Mouse (Mus musculus): ENCODE data around the gene Vat1l. TPM values are rescaled to one million over a fixed set of nuclear protein-coding genes. Genes with fewer than 3 reads are reported as not detected.

Gene Vat1l
- polyA plus RNA-seq, 1 experiment from 2014 or later: 47.7 TPM

- no peaks in the 10 kb centered on the region for H3K27me3 ChIP-seq (replicated peaks)
- 68% methylated on average over 5 of the region's 5 CpGs for WGBS
- no peak overlapping the region for H3K4me2 ChIP-seq
- H3K4me3 ChIP-seq: no peak overlapping the region
- no peak overlapping the region for H3K27ac ChIP-seq
- H3K36me3 ChIP-seq (replicated peaks): no peaks in the 10 kb centered on the region
- H3K4me1 ChIP-seq: 0 out of 2 replicates have a peak, but pooled peaks cover 3% of the 10 kb centered on the region
- no peak for ATAC-seq (replicated peaks)
- no peak overlapping the region for H3K9ac ChIP-seq
- H3K9me3 ChIP-seq: no peaks in the 10 kb centered on the region
These were observed 100.9 kb downstream of the Vat1l start for GRCm38 (mm10) chr8:114306296-114306695.

GRCm38 (mm10) chr8:114314669-114315325 lies 109.4 kb downstream of the Vat1l start:
- ATAC-seq (replicated peaks): no peak
- H3K9ac ChIP-seq: no peak overlapping the region
- 40% methylated on average over 5 of the region's 5 CpGs for WGBS
- 0 out of 2 replicates have a peak overlapping the region, but pooled peaks have one; percentile 6 for H3K27ac ChIP-seq
- H3K4me3 ChIP-seq: no peak overlapping the region
- H3K4me2 ChIP-seq: no peak overlapping the region
- no peaks in the 10 kb centered on the region for H3K27me3 ChIP-seq (replicated peaks)
- H3K36me3 ChIP-seq (replicated peaks): no peaks in the 10 kb centered on the region
- H3K9me3 ChIP-seq: no peaks in the 10 kb centered on the region
- 0 out of 2 replicates have a peak, but pooled peaks cover 5% of the 10 kb centered on the region for H3K4me1 ChIP-seq

- H3K9ac ChIP-seq: no peak overlapping the region
- WGBS: 52% methylated on average over 4 of the region's 4 CpGs
- H3K4me2 ChIP-seq: no peak overlapping the region
- H3K4me1 ChIP-seq: 0 out of 2 replicates have a peak, but pooled peaks cover 5% of the 10 kb centered on the region
- H3K4me3 ChIP-seq: no peak overlapping the region
- H3K9me3 ChIP-seq: no peaks in the 10 kb centered on the region
- H3K27me3 ChIP-seq (replicated peaks): no peaks in the 10 kb centered on the region
- no peak overlapping the region for H3K27ac ChIP-seq
- no peaks in the 10 kb centered on the region for H3K36me3 ChIP-seq (replicated peaks)
- no peak for ATAC-seq (replicated peaks)
These were observed 112.7 kb downstream of the Vat1l start for GRCm38 (mm10) chr8:114318161-114318560.

- WGBS: 77% methylated on average over 2 of the region's 2 CpGs
- Histone ChIP-seq H3K4me2 (no peak overlapping the region), H3K4me1 (no peaks in the 10 kb centered on the region), H3K36me3 (replicated peaks) (no peaks in the 10 kb centered on the region), H3K9ac (no peak overlapping the region), H3K4me3 (no peak overlapping the region), H3K27me3 (replicated peaks) (no peaks in the 10 kb centered on the region), H3K9me3 (no peaks in the 10 kb centered on the region), H3K27ac (no peak overlapping the region)
- no peak for ATAC-seq (replicated peaks)
These were observed 116.7 kb downstream of the Vat1l start for GRCm38 (mm10) chr8:114322096-114322495.

GRCm38 (mm10) chr8:114331928-114332327 lies 126.5 kb downstream of the Vat1l start:
- Histone ChIP-seq H3K9me3 (no peaks in the 10 kb centered on the region), H3K9ac (no peak overlapping the region), H3K27ac (peak overlapping the region; percentile 67), H3K36me3 (replicated peaks) (no peaks in the 10 kb centered on the region), H3K4me1 (peaks cover 24% of the 10 kb centered on the region), H3K4me2 (no peak overlapping the region), H3K4me3 (no peak overlapping the region), H3K27me3 (replicated peaks) (no peaks in the 10 kb centered on the region)
- WGBS: 13% methylated on average over 5 of the region's 5 CpGs
- peak; percentile 60 for ATAC-seq (replicated peaks)

- Histone ChIP-seq H3K9ac (no peak overlapping the region), H3K4me3 (no peak overlapping the region), H3K9me3 (no peaks in the 10 kb centered on the region), H3K4me2 (no peak overlapping the region), H3K36me3 (replicated peaks) (no peaks in the 10 kb centered on the region), H3K4me1 (peaks cover 24% of the 10 kb centered on the region), H3K27ac (peak overlapping the region; percentile 67), H3K27me3 (replicated peaks) (no peaks in the 10 kb centered on the region)
- no peak for ATAC-seq (replicated peaks)
- WGBS: 24% methylated on average over 4 of the region's 4 CpGs
These were observed 127.5 kb downstream of the Vat1l start for GRCm38 (mm10) chr8:114332949-114333348.

GRCm38 (mm10) chr8:114335721-114336120 lies 130.3 kb downstream of the Vat1l start:
- 43% methylated on average over 8 of the region's 8 CpGs for WGBS
- no peak overlapping the region for H3K27ac ChIP-seq

GRCm38 (mm10) chr8:114342276-114342675 lies 136.9 kb downstream of the Vat1l start:
- Histone ChIP-seq H3K4me3 (no peak overlapping the region), H3K36me3 (replicated peaks) (no peaks in the 10 kb centered on the region), H3K27me3 (replicated peaks) (no peaks in the 10 kb centered on the region), H3K4me2 (no peak overlapping the region), H3K9ac (no peak overlapping the region), H3K9me3 (no peaks in the 10 kb centered on the region), H3K27ac (no peak overlapping the region), H3K4me1 (no peaks in the 10 kb centered on the region)
- WGBS: 64% methylated on average over 5 of the region's 5 CpGs
- no peak for ATAC-seq (replicated peaks)

More at GRCm38 (mm10) chr8:114335721-114336120, 130.3 kb downstream of the Vat1l start:
- H3K9ac ChIP-seq: no peak overlapping the region
- H3K4me2 ChIP-seq: no peak overlapping the region
- peaks cover 24% of the 10 kb centered on the region for H3K4me1 ChIP-seq
- ATAC-seq (replicated peaks): no peak
- no peaks in the 10 kb centered on the region for H3K27me3 ChIP-seq (replicated peaks)
- H3K36me3 ChIP-seq (replicated peaks): no peaks in the 10 kb centered on the region
- H3K9me3 ChIP-seq: no peaks in the 10 kb centered on the region
- H3K4me3 ChIP-seq: no peak overlapping the region

GRCm38 (mm10) chr8:114344789-114345188 lies 139.4 kb downstream of the Vat1l start:
- Histone ChIP-seq H3K4me1 (no peaks in the 10 kb centered on the region), H3K9ac (no peak overlapping the region), H3K4me3 (no peak overlapping the region), H3K27ac (no peak overlapping the region), H3K4me2 (no peak overlapping the region), H3K36me3 (replicated peaks) (no peaks in the 10 kb centered on the region), H3K9me3 (no peaks in the 10 kb centered on the region), H3K27me3 (replicated peaks) (no peaks in the 10 kb centered on the region)
- no peak for ATAC-seq (replicated peaks)
- WGBS: 68% methylated on average over 5 of the region's 5 CpGs

GRCm38 (mm10) chr8:114346045-114346444 lies 140.6 kb downstream of the Vat1l start:
- WGBS: 67% methylated on average over 2 of the region's 2 CpGs
- ATAC-seq (replicated peaks): no peak
- Histone ChIP-seq H3K4me2 (no peak overlapping the region), H3K4me1 (no peaks in the 10 kb centered on the region), H3K9me3 (no peaks in the 10 kb centered on the region), H3K27me3 (replicated peaks) (no peaks in the 10 kb centered on the region), H3K27ac (no peak overlapping the region), H3K4me3 (no peak overlapping the region), H3K36me3 (replicated peaks) (no peaks in the 10 kb centered on the region), H3K9ac (no peak overlapping the region)

GRCm38 (mm10) chr8:114351643-114352427 lies 146.4 kb downstream of the Vat1l start:
- H3K4me3 ChIP-seq: no peak overlapping the region
- H3K4me2 ChIP-seq: no peak overlapping the region
- no peaks in the 10 kb centered on the region for H3K9me3 ChIP-seq
- no peak overlapping the region for H3K9ac ChIP-seq
- H3K36me3 ChIP-seq (replicated peaks): no peaks in the 10 kb centered on the region
- 65% methylated on average over 14 of the region's 14 CpGs for WGBS
- no peaks in the 10 kb centered on the region for H3K27me3 ChIP-seq (replicated peaks)
- no peak overlapping the region for H3K27ac ChIP-seq
- H3K4me1 ChIP-seq: no peaks in the 10 kb centered on the region; the same call in 1 of the 2 replicates
- ATAC-seq (replicated peaks): no peak

- no peak overlapping the region for H3K9ac ChIP-seq
- no peaks in the 10 kb centered on the region for H3K4me1 ChIP-seq
- H3K4me3 ChIP-seq: no peak overlapping the region
- no peaks in the 10 kb centered on the region for H3K36me3 ChIP-seq (replicated peaks)
- no peak overlapping the region for H3K27ac ChIP-seq
- 66% methylated on average over 8 of the region's 8 CpGs for WGBS
- no peak for ATAC-seq (replicated peaks)
- no peak overlapping the region for H3K4me2 ChIP-seq
- H3K9me3 ChIP-seq: no peaks in the 10 kb centered on the region
- no peaks in the 10 kb centered on the region for H3K27me3 ChIP-seq (replicated peaks)
These were observed 155.1 kb downstream of the Vat1l start for GRCm38 (mm10) chr8:114360506-114360905.

Measured in midbrain, embryonic 15.5 days (tissue).